Mouse (Mus musculus) kidney, embryonic 14.5 days (tissue): ENCODE data around the gene Cenpl. TPM values are rescaled to one million over a fixed set of nuclear protein-coding genes. Genes with fewer than 3 reads are reported as not detected.

Experiments
- polyA plus RNA-seq: library from polyadenylated mRNA; unstranded; fragments of >200 nt; fragmentation: Nextera tagmentation; extraction: Ambion mirVana; gene quantifications from 2 replicates; pipeline ENCODE4 v1.2.1, GENCODE M21; 2014

Gene Cenpl
- polyA plus RNA-seq, 1 experiment from 2014 or later = 32.7 TPM

Other genes with a start within 250 kb of the Cenpl start
- gene Rc3h1, start 164.3 kb upstream of the Cenpl start, polyA plus RNA-seq = 11.6 and 14.0 TPM in 2 replicates
- 1.9 and 2.2 TPM in 2 replicates for gene Serpinc1, start 92.1 kb upstream of the Cenpl start, polyA plus RNA-seq
- 11.0 and 13.3 TPM in 2 replicates for gene Zbtb37, start 35.9 kb upstream of the Cenpl start, polyA plus RNA-seq
- 26.6 and 45.4 TPM in 2 replicates for gene Dars2, start 55 bp upstream of the Cenpl start, polyA plus RNA-seq
- gene Klhl20, start 60.8 kb downstream of the Cenpl start, polyA plus RNA-seq = 10.6 and 17.2 TPM in 2 replicates
- gene Ankrd45, start 72.0 kb downstream of the Cenpl start, polyA plus RNA-seq = 5.1 and 5.9 TPM in 2 replicates
- 0.45 and 0.63 TPM in 2 replicates for gene Tex50, start 88.6 kb downstream of the Cenpl start, polyA plus RNA-seq
- gene Prdx6, start 180.5 kb downstream of the Cenpl start, polyA plus RNA-seq = 526 and 601 TPM in 2 replicates